Mouse (Mus musculus): ENCODE measurements around the gene Cfap61.

The Cfap61 gene

DNA sequence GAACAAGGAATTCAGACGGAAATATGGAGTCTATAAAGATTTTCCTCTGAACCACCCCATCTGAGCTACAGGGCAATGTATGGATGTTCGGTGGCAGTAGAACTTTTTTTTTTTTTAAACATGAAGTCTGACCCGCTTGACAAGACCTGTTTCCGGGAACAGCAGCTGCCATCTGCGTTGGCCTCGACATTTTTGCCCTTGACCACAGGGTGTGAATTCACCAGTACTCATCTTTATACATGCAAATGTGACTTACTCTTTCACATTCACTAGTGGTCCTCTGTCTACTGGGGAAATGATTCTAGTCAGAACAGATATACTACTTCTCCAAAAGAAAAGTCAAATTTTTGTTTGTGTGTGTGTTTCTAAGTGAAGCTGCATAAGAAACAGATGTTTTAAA lies 291.2 kb downstream of the Cfap61 start:
- DNase-seq: peak; percentile 32

DNA sequence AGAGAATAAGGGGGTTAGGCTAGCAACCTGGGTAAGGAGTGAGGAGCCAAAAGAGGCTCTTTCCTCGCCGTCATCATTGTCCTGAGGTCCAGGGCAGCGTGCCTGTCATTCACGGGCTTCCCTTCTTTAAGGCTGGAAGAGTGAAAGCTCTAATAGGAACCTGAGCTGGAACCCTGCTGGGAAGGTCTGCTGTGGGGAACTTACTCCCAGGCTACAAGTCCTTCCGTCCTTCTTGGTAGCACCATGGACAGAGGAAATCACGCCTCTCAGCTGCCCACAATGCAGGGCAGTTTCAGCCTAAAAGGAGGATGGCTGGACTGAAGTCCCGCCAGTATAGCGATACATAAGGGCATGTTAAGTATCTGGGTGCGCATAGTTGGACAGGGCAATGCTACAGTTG lies 291.9 kb downstream of the Cfap61 start:
- DNase-seq: peak; percentile 78

GRCm38 (mm10) chr2:146227646-146228045 lies 293.1 kb downstream of the Cfap61 start:
- peak; percentile 49 for DNase-seq

DNA sequence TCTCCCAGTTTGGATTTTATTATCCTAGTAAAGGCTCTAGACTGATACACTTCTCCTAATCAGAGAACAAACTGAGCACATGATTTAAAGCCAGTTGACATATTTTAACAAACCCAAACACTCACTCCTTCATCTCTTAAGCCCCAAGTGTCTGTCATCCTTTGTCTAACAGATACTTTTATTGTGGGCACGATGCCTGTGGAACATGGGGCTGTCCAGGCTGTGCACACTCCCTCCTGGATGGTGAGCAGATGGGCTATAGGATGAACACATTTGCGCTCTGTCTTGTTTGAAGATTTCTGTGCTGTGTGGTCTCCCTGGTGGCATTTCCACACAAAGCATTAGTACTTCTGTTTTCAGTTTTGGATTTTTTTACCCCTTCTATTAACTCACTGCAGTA lies 293.9 kb downstream of the Cfap61 start:
- no peak for DNase-seq

- no peak for DNase-seq
These were observed 296.9 kb downstream of the Cfap61 start for GRCm38 (mm10) chr2:146231485-146231884.

- DNase-seq: no peak
These were observed 304.7 kb downstream of the Cfap61 start for GRCm38 (mm10) chr2:146239196-146239747.

DNA sequence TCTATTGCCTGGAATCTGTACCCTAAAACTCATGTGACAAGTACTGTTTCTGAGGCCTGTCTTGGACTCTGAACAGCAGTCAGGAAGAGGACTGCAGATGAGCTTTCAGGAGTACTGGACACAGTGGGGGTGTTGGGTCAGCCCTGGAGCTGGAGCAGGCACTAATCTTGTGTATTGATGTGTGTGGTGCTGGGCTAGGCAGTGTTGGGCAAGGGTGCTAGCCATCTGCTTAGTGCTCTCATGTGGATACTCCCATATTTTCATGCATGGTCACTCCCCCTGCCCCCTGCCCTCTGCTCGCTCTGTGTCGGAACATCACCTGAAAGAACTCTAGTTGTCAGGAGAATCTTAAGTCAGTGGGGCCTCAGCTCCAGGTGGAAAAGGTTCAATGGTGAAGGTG lies 309.5 kb downstream of the Cfap61 start:
- DNase-seq: no peak

- no peak for DNase-seq
These were observed 310.8 kb downstream of the Cfap61 start for GRCm38 (mm10) chr2:146245401-146245800.

DNA sequence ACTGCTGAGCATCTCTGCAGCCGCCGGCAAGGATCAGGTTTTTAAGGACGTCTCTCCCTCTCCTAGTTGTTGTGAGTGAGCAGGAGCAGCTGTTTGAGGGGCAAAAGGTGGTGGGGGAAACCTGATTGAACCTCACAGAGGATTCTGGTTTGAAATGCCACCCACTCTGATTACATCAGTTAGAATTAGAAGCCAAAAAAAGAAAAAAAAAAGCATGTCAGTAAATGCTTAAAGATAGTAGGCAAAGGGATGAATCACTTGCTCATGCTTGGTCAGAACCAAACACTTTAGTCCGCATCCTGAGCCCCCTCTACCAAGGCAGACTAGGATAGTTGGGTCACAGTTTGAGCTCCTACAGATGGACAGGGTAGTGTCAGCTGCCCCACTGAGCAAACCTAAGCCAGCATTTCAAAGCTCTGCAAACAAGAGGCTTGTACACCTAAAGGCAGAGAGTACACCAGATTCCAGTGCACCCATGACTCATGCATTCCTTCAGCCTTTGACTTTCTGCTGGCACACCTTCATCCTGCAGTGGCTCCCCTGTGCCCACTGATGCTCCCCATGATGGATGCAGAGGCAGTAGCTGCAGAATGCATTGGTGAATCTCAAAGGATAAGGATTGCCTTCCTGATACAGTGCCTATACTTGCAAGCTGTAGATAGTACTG lies 312.0 kb downstream of the Cfap61 start:
- DNase-seq: no peak

GRCm38 (mm10) chr2:146247576-146247975 lies 313.0 kb downstream of the Cfap61 start:
- no peak for DNase-seq

GRCm38 (mm10) chr2:146249033-146249432 lies 314.4 kb downstream of the Cfap61 start:
- DNase-seq: peak; percentile 70

DNA sequence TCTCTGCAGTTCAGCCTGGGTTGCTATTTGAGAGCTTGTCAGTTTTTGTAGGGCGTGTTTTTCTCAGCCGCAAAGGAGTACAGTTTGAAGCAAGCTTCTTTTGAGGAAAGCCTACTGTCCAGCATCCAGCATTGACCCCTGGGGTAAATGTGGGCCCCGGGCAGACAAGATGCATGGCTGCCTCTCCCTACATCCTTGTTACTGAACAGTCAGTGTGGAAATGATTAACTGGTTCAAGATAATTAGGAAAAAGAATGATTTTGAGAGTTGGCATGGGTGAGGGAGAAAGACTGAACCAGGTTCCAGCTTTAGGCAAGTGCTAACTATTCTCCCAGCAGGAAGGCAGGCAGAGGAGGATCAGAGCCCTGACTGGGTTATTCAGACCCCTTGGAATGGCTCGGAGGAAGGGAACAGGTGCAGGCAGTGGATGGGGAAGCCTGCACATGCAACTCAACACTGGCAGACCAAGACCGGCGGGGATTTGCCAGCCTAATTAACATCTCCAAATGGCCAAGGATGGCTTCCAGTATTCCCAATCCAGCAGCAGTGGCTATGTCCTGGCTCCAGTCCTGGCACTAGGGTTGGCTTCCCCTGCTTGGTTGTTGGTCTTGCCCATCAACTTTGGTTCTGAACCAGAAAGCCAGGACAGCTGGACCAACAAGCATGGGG lies 315.8 kb downstream of the Cfap61 start:
- no peak for DNase-seq

DNA sequence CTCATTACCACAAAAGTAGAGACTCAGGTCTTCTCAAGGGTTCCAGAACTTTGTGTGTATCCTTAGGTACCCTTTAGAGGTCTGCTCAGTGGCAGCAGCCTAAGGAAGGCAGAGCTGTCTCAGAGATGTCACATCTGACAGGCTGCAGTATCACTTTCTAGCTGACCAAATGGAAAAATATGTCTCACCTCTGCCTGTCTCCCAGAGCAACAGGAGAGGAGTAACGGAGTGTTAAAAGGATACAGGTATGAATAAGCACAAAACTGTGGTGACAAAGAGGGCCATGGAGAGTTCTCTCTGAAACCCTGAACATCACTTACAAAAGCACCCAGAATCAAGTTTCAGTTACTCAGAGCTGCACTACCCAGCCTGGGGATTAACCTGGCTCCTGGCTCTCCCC lies 319.8 kb downstream of the Cfap61 start:
- DNase-seq: no peak

DNA sequence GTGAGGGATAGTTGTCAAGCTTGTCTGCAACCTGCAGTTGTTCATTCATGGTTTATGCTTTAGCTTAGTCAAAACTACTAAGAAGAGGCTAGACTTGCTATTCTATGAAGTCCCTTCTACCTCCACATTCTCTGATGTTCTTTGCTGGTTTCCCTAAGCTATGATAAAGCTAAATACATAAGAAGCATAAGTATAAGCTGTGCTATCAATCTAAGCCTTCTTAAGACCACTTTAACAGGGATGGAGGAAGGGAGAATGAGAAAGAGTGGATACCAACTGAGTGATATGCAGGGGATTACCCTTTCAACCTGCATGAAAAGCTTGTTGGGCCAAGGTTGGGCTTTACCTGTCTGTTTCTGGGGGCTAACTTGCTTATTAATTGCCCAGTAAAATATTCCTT lies 321.1 kb downstream of the Cfap61 start:
- DNase-seq: peak; percentile 52

DNA sequence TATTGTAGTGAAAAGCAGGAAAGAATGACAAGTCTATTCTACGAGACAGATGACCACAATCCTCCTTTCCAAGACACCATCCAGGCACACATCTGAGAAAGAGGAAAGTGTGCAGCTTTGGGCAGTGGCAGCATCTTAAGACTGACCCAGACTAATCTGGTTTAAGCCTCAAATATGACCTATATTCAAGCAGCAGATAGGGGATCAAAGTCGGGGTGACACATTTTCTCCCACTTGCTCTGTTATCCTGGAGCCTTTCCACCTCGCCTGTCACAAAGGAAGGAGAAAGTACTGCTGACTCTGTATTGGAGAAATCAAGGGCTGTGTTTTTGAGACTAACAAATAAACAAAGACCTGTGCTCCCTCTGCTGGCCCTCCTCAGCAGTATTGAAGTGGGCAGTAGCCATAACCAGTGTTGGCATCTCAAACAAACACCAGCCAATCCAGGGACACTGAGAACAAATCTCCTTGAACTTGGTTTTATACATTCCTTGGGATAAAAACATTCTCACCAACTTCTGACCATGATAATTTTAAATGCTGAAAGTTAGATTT lies 321.8 kb downstream of the Cfap61 start:
- peak; percentile 83 for DNase-seq

DNA sequence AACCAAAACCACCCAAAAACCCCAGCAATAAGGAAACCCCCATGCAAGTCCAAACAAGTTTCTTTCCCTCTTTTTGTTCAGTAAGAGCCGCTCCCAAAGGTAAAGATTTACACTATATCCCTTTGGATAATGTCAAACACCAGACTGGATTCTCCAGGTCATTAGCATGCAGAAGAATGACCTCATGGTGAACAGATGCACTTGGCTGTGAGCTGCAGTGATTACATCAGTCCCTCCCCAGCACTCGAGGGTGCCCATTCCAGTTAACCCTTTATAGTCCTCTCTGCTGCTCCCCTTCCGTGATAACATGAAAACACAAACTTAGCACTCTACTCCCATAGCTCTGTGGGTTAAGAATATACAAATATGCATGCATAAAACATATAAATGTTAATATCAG lies 322.5 kb downstream of the Cfap61 start:
- peak; percentile 72 for DNase-seq

GRCm38 (mm10) chr2:146257609-146258008 lies 323.0 kb downstream of the Cfap61 start:
- DNase-seq: no peak

DNA sequence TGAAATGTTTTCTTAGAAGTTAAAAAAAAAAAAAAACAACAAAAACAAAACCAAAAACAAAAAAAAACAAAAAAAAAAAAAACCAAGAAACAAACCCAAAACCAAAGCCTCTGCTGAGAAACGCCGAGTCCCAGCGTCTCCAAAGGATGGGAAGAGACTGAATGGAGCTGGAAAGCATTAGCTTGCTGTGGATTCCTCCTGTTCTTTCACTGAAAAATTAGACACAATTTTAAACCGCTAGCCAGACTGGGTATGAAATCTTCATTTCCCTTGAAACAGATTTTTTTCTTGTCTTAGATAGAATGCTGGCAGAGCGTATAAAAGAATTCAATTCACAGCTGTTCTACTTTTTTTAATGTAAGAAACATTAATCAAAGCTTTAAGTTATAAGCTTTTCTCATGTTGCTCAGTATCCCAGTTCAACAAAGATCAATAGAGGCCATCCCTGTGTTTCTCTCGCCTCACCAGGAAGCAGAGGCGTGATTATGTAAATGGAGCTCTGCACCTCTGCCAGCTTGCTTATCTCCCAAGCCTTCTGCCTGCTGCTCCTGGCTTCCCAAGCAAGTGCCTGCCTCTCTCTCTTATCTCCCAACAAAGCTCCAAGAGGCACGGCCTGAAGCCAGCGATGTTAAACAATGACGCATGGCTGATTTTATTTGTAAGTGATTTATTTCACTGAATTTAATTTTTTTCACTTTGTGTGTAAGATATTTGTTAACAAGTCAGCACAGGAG lies 324.3 kb downstream of the Cfap61 start:
- DNase-seq: peak; percentile 72

DNA sequence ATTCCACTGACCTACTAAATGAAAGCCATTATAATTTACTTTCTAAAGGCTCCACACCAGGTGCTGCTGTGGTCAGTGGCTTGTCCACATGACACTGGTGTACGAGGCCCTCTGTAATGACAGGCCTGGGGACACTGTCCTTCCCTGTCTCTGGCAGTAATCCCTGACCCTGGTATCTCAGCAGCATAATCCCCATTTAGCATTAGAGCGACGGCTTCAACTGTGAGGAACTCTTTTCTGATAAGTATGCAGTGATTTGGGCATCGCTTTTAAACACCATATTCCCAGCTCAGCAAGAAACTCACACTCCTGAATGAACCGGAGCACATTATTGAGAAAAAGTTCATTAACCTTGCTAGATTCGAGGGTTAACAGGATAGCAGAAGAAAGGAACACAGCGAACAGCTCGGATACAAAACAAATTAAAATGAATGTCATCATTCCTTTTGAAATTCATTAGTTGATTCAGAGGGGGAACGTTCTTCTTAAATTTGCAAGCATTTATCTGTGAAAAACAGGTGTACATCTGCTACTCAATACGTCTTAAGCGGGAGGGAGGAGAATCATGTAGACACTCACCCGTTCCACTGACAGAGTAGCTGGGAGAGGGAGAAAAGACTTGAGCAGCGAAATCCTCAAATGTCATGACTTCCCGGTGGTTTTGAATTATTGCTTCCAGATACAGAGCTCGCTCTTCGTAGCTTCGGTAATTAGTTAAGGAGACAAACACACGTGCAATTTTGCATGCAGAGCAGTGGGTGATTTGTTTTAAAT lies 325.4 kb downstream of the Cfap61 start:
- peak; percentile 63 for DNase-seq

- no peak for DNase-seq
These were observed 326.6 kb downstream of the Cfap61 start for GRCm38 (mm10) chr2:146261146-146261545.

- peak; percentile 84 for DNase-seq
These were observed 327.6 kb downstream of the Cfap61 start for GRCm38 (mm10) chr2:146262215-146262614.

- DNase-seq: no peak
These were observed 328.4 kb downstream of the Cfap61 start for GRCm38 (mm10) chr2:146262966-146263365.
